Mouse (Mus musculus) regulatory T cell (primary cell): ENCODE measurements at regions not wholly inside any gene's neighbourhood (a gene's known extent, or its start where the extent isn't known, plus 50 kb on each side); places are given as distances from the start of the nearest gene placed in this dataset.

ENCODE experiments used
- in situ Hi-C: fragments of 300-600 bp; cut with MboI, MseI; formaldehyde crosslinking; loops from one replicate; pipeline ENCODE4 v1.15.1; 2025; ENCODE audit warnings: high pct_unique_total_duplicates

GRCm38 (mm10) chr4:55475409-55475808 lies 56.9 kb downstream of the Klf4 start:
- in situ Hi-C loops = no loop called here

- in situ Hi-C loops = loop anchor here (25.0 kb wide), 1 partner anchor 512 kb away; no protein-coding TSS in a partner anchor
Observed at GRCm38 (mm10) chr4:55474044-55474788, 58.0 kb downstream of the Klf4 start.

- in situ Hi-C loops = loop anchor here (25.0 kb wide), 1 partner anchor 510 kb away; no protein-coding TSS in a partner anchor
Observed at GRCm38 (mm10) chr4:55472649-55473048, 59.6 kb downstream of the Klf4 start.

- in situ Hi-C loops = loop anchor here (25.0 kb wide), 1 partner anchor 509 kb away; no protein-coding TSS in a partner anchor
Observed at GRCm38 (mm10) chr4:55470779-55471663, 61.2 kb downstream of the Klf4 start.

- in situ Hi-C loops = loop anchor here (25.0 kb wide), 1 partner anchor 502 kb away; no protein-coding TSS in a partner anchor
Observed at GRCm38 (mm10) chr4:55464192-55464591, 68.1 kb downstream of the Klf4 start.

GRCm38 (mm10) chr4:55461927-55462326 lies 70.3 kb downstream of the Klf4 start:
- in situ Hi-C loops = loop anchor here (25.0 kb wide), 1 partner anchor 500 kb away; no protein-coding TSS in a partner anchor

- in situ Hi-C loops = loop anchor here (25.0 kb wide), 1 partner anchor 492 kb away; no protein-coding TSS in a partner anchor
Observed at GRCm38 (mm10) chr4:55453902-55454301, 78.4 kb downstream of the Klf4 start.

- in situ Hi-C loops = loop anchor here (25.0 kb wide), 1 partner anchor 490 kb away; no protein-coding TSS in a partner anchor
Observed at GRCm38 (mm10) chr4:55452546-55452945, 79.7 kb downstream of the Klf4 start.

- in situ Hi-C loops = loop anchor here (25.0 kb wide), 1 partner anchor 489 kb away; no protein-coding TSS in a partner anchor
Observed at GRCm38 (mm10) chr4:55451711-55452110, 80.6 kb downstream of the Klf4 start.

GRCm38 (mm10) chr4:55451026-55451425 lies 81.2 kb downstream of the Klf4 start:
- in situ Hi-C loops = loop anchor here (25.0 kb wide), 1 partner anchor 489 kb away; no protein-coding TSS in a partner anchor

GRCm38 (mm10) chr4:55443489-55443888 lies 88.8 kb downstream of the Klf4 start:
- in situ Hi-C loops = no loop called here

GRCm38 (mm10) chr4:55442098-55442497 lies 90.2 kb downstream of the Klf4 start:
- in situ Hi-C loops = no loop called here
